Mouse (Mus musculus): ENCODE measurements around the gene Gm28036. TPM values are rescaled to one million over a fixed set of nuclear protein-coding genes. Genes with fewer than 3 reads are reported as not detected.

The Gm28036 gene
- total RNA-seq, 2 experiments from 2014 or later, result 12.8 to 13.4 TPM

DNA sequence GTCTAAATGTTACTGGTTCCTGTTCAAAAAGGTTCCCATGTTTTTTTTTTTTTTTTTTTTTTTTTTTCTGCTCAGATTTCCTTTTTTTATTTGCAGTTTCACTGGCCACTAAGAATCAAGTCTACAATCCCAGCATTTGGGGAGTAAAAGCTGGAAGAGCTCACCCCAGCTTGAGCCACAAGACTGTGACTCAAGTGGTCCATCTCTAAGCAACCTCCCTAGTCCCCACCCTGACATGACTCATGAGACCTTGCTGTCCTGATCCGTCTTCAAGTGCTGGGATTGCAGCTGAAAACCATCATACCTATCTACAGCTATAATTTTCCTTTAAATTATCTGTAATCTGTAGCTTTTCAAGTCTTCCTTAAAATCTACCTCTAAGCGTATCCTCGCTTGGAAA, 42.4 kb downstream of the Gm28036 start:
- no peak for DNase-seq

DNA sequence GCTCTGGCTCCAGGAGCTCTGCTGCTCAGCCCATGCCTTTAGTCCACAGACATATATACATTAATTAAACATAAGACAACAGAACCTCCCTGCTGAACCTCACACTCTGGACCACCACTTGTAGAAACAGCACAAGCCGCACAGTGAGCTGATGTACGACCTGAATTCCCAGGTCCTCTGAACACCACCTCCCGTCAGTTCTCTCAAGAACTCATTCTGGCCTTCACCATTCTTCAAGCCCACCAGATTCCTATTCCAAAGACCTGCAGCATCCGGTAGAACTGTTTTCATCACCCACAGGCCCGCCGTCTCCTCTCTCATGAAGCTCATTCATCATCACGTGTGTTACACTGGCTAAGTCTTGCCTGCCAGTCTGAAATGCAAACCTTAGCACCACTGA, 46.5 kb downstream of the Gm28036 start:
- no peak for DNase-seq

DNA sequence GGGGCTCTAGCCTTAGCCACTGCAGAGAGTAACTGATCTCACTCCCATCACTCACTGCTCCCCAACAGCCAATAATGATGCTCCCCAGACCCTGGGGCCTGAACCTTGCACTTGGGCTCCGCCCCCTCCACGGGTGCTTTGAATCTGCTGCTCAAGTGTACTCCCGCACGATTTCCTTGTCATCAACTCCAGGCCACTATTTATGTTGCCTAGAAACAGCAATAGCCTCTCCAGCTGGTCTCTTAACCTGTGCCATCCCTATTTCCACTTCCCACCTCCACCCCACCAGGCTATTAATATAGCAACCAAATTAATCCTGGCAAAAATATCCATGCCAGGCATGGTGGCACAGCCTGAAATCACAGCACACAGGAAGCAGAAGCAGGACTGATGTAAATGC, 47.2 kb downstream of the Gm28036 start:
- DNase-seq, result no peak

DNA sequence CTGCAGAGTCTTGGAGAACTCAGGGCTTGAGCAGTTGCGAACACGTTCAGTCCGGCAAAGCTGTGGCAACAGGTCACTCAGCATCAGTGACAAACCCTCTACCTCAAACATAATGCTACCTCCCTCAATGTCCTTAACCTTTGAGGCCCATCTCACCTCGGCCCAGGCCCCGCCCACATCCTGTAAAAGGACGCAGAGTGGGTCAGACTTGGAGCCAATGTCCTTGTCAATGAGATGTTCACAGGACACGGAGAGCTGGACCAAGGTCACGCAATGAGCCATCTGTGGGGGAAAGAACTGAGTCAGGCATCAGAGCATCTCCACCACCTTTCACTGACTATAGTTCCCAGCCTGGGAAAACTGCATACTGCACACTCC, 47.7 kb downstream of the Gm28036 start:
- no peak for DNase-seq

DNA sequence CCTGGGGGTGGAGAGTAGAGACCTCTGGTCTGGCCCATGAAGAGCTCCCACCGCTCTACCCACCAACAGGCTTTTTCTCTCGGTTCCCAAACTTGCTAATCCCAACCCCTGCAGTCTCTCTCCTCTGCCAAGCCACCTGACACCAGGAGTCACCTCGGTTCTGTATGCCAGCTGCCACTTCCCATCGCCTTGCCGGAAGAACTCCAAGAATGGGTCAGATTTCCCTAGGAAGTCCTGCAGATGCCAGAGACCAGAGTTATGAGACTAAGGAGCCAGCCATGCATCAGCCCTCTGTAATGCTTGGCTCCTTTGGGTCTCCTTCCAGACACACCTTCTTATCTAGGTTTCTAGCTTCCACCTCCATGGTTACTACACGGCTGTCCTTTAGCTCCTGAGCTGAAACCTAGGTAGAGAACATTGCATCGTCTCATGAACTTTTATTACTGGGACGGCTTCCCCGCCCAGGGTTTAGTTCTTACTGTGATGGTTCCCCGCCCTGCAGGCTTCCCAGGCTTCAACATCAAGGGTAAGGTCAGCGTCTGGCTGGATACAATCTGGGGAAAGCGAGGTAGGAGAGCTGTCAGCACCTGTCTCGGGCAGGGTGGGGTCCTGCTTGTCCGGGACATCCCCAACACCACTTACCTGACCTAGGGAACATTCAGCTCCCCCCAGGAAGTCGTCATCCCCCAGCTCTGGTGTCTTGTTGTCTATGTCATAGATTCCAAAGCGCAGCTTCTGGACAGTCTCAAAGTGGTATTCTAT, 48.3 kb downstream of the Gm28036 start:
- DNase-seq, result no peak

DNA sequence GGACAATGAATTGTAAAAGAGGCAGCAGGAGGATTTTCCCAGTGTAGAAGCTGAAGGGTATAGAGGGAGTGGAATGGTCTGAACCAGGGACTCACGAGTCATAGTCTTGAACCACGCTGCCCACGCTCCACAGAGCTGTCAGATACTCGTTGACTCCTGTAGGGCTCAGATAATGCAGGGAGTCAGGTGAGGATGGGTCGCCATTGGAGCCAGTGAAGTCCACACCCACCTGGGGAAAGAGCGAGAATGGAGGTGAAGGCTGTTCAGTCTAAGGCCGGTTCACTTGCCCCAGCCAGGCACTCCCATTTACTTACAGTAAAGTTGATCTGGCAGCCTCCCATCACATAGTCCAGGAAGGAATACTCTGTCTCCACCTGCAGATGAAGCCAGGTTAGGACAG, 49.4 kb downstream of the Gm28036 start:
- no peak for DNase-seq

DNA sequence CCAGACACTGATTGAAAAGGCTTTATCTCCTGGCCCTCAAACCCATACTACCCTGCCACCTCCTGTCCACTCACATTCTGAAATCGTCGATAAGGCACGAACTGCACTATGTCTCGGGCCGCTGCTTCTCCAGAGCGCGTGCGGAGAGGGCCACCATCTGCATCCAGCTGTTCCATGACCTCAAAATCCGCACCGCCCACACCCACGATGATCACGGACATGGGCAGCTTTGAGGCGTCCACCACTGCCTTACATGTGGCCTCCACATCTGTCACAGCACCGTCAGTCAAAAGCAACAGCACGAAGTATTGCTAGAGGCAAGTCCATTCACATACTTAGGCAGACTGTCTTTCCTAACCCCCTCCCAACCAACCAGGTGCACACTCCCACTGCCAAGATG, 53.2 kb downstream of the Gm28036 start:
- no peak for DNase-seq

DNA sequence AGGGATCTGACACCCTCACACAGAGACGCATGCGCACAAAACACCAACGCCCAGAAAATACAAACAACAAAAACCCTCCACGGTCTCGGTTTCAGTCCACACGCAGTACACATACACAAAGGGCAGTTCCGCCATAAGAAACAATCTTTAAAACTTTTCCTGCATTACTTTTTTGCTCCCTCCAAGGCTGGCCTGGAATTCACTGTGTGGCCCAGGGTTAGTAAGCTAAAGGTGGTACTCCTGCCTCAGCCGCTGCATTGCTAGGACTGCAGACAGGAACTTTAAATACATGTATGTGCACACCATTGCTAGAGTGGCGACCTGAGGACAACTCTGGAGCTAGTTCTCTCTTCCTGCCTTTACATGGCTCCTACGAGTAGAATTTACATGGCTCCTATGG, 55.7 kb downstream of the Gm28036 start:
- DNase-seq, result no peak

DNA sequence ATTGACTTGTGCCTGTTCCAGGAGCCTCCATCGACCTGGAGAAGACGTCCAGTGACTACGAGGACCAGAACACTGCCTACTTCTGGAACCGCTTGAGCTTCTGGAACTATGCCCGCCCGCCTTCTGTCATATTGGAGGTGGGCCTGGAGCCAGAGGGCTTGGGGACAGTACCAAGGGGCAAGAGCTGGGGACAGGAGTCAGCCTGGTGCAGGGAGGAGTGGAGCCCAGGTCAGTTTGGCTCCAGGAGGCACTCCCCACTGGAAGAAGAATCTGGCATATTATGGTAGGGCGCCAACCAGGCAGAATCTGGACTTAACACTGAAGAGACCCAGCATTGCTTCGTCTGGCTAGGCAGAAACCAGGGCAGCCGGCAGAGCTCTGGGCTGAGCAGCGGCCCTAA, 59.0 kb downstream of the Gm28036 start:
- DNase-seq, result no peak

DNA sequence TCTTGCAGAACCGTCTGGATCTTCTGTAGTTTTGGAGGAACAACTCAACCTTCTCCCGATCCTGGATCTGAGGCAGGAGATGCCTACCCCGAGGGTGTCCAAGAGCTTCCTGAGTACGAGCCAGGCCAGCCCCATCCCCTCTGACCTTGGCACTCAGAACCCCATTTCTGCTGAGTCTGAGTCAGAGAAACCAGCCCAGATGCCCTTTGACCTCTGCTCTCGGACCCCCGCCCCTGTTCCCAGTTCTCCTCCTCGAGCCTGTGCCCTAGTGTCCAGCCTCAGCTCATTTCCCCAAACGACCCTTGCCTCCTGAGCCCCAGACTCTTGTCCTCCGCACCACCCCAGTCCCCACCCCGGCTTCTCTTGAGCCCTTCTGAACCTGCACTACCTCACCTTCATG, 60.8 kb downstream of the Gm28036 start:
- DNase-seq, result no peak

DNA sequence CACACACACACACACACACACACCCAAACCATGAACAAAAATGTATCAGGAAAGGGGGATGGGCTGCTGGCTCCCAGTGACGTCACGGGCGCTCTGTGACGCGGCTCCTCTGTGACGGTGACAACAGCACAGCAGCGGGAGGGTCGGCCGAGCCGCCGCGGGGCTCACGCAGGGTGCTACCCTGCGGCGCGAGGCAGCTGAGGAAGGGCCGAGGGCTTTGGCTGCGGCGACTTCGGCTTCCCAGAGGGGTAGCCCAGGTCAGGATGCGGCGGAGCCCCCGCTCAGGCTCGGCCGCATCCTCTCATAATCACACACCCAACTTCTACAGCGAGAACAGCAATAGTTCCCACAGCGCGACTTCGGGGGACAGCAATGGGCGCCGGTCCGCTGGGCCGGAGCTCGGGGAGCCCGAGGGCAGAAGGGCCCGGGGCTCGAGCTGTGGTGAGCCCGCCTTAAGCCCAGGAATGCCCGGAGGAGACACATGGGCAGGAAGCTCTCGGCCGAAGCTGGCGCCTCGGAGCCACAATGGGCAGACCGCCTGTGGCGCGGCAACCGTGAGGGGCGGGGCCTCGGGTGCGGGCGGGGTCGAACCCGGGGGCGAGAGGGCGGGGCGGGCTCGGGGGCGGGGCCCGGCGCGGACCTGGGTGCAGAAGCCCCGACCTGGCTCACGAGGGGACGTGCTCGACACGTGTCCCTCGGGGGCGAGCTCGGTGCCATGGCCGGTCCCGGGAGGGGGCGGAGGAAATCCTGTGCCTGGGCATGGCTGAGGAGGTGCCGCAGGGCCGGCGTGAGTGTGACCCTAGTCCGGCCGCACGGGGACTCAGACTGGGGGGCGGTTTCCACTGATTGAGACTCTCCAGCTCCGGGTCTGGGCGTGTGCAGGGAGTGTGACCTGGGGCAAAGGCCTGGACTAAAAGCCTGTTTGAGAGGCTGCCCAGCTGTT, 61.5 kb downstream of the Gm28036 start, which contains the start of gene Spag4:
Gene Spag4, plus strand, starts transcription at position 77 of the 943 bp plus-strand sequence.
- peak; percentile 78 for DNase-seq

DNA sequence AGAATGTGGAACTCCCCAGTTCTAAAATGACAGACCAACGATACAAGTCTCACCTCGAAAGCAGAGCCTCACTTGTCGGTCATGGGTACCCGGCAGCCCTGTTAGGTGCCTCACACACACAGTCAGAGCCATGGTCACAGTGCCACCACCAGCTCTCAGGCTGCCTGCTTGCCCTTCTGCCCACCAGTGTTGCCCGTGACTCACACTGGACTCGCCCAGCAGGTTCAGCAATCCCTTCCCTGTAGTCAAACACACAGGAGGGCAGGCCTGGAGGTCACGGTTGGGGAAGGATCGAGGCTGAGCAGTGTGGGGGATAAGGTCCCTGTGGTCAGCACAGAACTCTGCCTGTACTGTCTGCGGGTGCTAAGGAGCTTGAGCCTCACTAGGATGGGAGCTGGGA, 74.1 kb downstream of the Gm28036 start, which contains the start of gene Fer1l4:
Gene Fer1l4, minus strand, starts transcription at position 132 of the 400 bp plus-strand sequence.
- no peak for DNase-seq

DNA sequence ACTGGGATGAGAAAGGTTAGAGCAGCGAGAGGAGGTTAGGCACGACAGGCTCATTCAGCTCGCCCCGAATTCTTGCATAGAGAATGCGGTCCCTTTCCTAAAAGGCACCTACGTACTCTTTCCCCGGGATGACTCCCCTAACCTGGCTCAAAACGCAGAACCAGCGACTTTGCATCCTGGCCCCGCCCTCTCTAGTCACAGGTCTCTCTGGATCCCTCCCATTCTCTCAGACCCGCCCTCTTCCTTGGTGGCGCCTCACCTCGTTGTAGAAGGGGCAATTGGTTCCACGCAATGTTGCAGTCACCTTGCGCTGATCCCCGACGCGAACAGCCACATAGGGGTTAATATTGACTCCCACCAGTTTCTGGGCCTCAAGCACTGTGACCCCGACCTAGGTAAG, 79.0 kb downstream of the Gm28036 start:
- no peak for DNase-seq

DNA sequence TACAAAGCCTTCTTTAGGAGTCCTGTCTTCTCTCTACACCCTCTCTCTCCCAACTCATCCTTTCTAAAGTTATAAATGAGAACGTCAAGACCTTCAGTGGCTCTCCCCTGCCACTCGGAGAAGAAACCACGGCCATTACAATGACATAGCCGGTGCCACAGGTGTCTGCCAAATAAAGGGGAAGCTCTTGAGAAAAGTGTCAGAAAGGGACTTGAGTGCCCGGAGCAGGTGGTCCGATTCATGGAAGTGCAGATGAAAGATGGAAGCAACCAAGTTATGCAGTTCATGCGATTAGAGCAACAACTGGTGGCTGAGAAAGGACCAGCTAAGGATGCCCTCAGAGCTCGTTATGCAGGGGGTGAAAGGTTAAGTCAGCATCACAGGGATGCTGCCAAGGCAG, 84.0 kb downstream of the Gm28036 start:
- no peak for DNase-seq

DNA sequence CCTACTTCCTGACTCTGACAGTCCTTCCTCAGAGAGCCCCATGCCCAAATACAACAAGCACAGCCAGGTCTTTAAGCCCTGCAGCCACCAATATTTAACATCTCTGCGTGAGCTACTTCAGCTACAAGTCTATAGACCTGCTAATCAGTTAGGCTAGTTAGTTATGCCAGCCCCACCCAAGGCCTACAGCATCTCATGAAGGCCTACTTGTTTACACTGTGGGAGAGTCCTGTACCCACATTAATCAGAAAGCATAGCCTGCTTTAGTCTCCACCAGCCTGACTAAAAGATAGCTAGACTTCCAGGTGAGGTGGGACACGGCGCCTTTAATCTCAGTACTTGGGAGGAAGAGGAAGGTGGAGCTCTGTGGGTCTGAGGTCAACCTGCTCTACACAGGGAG, 87.5 kb downstream of the Gm28036 start:
- no peak for DNase-seq

DNA sequence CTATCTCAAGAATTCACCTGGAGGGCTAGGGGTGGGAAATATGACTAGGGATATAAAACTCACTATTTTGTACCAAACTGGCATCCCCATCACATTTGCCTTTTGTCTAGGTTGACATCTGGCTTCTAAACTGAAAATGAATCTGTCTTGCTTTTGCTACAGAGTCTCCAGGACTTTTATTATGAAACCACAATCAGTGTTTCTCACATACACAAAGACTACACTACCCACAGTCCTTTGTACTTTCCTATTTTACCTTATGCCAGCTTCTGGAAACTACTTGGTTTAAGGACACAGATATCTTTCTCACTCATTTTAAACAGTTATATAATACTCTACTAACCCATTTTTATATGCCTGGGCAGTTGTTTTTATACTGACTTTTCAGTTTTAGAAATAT, 101.4 kb downstream of the Gm28036 start:
- DNase-seq, result no peak

Other genes with a start within 250 kb of the Gm28036 start
- gene Uqcc1, start 196.8 kb downstream of the Gm28036 start, total RNA-seq (2021), result 100 to 1,000 TPM in 1 of 2 experiments, 10 to 100 TPM in 1; 92.3 to 108 TPM
- not detected for gene Gm15557, start 186.4 kb downstream of the Gm28036 start, total RNA-seq (2021)
- under 1 TPM in 1 of 2 experiments, not detected in 1; 0.14 TPM for gene Gdf5, start 181.7 kb downstream of the Gm28036 start, total RNA-seq (2021)
- 10 to 100 TPM in 1 of 2 experiments, 1 to 10 TPM in 1; 7.8 to 11.7 TPM for gene Cep250, start 170.6 kb downstream of the Gm28036 start, total RNA-seq (2021)
- under 1 TPM; 0.49 to 0.63 TPM for gene 6430550D23Rik, start 119.1 kb downstream of the Gm28036 start, total RNA-seq (2021)
- gene Ergic3, start 119.0 kb downstream of the Gm28036 start, total RNA-seq (2021), result 10 to 100 TPM; 78.1 to 84.4 TPM
- gene Fer1l4, start 74.1 kb downstream of the Gm28036 start, total RNA-seq (2021), result not detected
- gene Spag4, start 61.9 kb downstream of the Gm28036 start, total RNA-seq (2021), result under 1 TPM; 0.85 to 0.86 TPM
- 10 to 100 TPM; 14.5 to 15.1 TPM for gene Cpne1, start 15.1 kb downstream of the Gm28036 start, total RNA-seq (2021)
- 10 to 100 TPM; 13.9 to 17.9 TPM for gene Rbm12, start 15.1 kb downstream of the Gm28036 start, total RNA-seq (2021)
- gene Romo1, start 16.9 kb upstream of the Gm28036 start, total RNA-seq (2021), result 100 to 1,000 TPM; 207 to 226 TPM
- 10 to 100 TPM; 48.4 to 55.1 TPM for gene Nfs1, start 17.1 kb upstream of the Gm28036 start, total RNA-seq (2021)
- 100 to 1,000 TPM; 139 to 199 TPM for gene Rbm39, start 53.1 kb upstream of the Gm28036 start, total RNA-seq (2021)
- gene Phf20, start 69.4 kb upstream of the Gm28036 start, total RNA-seq (2021), result 10 to 100 TPM; 25.1 to 27.3 TPM
- gene Cnbd2, start 185.2 kb upstream of the Gm28036 start, total RNA-seq (2021), result 1 to 10 TPM; 1.5 to 1.7 TPM
- gene Scand1, start 185.6 kb upstream of the Gm28036 start, total RNA-seq (2021), result 10 to 100 TPM; 65.9 to 66.4 TPM

Data from gastrocnemius, postnatal 10 days (tissue).